Mouse (Mus musculus) ovary, postnatal 10 days (tissue): Measurements from ENCODE around the gene Cobll1.

ENCODE experiments used
- DNase-seq: peaks from one replicate; pipeline ENCODE4 v3.0.0; 2022; ENCODE audit warnings: low spot score

Gene Cobll1

DNA sequence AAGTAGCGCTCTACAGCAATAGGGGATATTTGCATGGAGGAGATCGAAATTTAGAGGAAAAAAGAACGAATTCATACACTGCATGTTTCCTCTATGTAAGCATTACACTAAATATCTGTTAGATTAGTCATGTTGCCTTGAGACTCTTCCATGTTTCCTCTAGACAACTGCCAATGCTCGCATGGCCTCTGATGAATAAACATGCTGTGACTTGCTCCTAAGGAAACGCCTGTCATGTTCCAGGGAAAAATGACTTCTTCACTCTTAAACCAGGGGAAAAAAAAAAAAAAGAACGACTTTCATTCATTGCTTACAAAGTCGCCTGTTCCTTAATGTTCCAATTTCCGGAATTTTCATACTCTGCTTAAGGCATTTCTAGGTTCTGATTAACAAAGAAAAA, 2.1 kb downstream of the Cobll1 start:
- DNase-seq: no peak

- no peak for DNase-seq
Measured at GRCm38 (mm10) chr2:65236644-65237043, 2.6 kb downstream of the Cobll1 start.

DNA sequence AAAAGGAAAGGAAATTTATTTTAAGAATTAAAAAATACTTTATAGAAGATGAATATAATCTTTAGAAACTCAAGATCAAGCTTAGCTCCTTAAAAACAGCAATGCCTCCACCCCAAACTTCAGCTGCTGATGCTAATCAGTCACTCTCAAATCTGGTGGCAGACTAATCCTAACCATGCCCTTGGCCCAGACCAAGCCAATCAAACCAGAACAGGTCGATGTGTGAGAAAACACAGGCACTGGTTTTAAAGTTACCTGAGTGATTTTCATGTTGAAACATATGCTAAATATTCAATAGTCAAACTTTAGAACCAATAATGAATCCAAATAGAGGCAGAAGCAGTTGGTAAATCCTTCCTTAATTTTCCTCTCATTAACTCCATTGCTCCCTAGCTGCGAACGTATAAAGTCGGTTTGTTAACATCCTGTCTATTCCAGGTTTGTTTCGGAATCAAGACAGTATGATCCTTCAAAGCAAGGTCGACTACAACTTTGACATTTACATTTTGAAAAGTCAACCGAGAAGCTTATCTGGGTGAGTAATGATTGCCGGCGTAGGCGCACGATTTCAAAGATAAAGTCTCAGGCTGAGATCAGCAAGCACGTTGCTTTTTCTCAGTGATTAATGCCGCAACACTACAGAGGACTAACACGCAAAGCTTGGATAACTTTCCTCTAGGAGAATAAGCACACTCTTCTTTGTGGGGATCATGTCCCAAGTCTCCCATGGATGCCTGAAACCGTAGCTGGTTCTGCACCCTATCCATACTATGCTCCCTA, 6.3 kb downstream of the Cobll1 start:
- DNase-seq: no peak

- no peak for DNase-seq
Measured at GRCm38 (mm10) chr2:65228426-65228825, 10.8 kb downstream of the Cobll1 start.

DNA sequence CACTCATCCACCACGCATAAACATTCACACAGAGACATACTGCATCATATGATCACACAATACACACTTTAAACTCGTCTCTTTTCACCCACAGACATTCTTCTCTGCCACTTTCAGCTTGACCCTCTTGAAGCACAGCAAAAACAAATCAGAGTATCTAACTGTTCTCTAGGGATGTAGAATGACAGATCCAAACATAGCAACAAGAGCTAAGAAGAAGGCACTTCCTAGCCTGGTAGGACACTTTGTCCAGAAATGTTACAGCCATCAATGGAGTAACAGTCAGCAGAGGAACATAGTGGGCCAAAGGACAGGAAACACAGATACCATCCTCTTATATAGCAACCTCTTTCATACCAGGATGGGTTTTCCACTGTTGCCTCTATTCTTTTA, 11.3 kb downstream of the Cobll1 start:
- no peak for DNase-seq

DNA sequence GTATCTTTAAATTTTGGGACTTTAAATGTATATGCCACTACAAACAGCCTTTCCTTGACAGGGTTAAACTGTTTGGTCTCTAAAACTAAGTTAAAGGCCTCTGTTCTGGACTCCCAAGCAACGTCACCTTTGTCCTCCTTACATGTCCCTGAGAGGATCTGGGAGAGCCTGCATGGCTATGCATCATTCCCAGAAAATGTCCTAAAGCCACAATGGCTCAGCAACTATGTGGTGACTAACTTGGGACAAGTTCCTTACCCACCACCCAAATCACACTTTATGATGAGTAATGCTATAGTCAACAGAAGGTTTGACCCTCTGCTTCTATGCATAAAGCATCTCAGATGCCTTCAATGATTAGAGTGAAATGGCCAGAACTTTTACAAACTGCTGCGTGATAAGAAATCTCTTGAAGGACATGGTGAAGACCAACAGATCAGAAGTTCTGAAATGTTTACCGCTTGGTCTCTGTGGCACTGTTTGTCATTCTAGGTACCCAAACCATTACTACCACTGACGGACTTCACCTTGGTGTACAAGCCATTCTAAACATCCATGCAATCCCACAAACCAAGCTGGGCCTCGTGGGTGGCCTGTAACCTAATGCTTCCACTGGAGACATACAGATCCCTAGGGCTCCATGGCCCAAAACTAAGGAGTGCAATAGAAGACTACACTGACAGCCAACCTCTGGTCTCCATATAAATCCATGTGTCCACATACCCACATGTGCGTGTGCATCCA, 11.9 kb downstream of the Cobll1 start:
- DNase-seq: no peak

DNA sequence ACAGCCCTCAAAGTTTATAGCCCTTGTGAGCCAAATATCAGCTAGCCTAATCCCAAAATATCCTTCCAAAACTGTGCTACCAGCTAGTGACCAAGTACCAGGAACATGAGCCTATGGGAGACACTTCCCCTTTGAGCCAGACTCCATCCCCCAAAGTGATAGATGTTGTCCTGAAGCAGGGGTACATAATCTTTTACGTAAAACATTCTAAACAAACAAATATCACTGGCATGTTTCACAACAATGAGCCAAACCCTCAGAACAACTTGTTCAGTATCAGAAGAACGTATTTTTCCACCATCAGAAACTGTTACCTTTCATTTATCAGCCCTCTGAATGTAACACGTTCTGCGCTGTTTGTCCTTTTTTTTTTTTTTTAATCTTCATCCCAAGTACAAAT, 12.7 kb downstream of the Cobll1 start:
- no peak for DNase-seq

DNA sequence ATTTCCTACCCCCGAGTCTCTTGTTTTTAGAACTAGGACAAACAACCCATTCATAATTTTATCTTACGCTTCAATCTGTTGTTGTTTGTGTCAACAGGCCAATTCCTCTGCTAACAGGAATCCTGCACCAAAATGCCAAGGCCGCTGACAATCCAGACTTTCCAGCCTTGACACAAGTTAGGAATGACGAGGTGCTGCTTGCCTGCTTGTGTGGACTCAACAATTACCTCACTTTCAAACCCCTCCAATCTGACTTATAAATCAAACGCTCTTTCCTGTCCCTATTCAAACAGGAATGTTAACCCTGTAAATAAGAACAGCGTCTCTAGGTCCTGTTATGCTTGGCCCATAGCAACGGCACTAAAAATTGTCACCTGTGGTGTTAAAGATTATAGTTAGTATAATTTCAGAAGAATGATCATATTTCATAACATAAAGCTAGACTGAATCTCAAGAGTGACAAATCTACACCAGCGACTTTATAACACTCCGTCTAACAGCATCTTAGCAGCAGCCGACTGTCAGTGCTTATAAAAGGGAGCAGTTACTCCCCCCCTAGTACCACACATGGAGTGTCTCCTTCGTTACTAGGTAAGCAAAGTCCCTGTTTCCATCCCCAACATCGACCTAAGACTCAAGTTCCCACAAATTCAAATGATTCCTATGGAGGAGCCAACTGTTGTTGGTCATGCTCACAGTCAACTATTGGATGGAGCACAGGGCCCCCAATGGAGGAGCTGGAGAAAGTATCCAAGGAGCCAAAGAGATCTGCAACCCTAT, 15.1 kb downstream of the Cobll1 start:
- DNase-seq: no peak

DNA sequence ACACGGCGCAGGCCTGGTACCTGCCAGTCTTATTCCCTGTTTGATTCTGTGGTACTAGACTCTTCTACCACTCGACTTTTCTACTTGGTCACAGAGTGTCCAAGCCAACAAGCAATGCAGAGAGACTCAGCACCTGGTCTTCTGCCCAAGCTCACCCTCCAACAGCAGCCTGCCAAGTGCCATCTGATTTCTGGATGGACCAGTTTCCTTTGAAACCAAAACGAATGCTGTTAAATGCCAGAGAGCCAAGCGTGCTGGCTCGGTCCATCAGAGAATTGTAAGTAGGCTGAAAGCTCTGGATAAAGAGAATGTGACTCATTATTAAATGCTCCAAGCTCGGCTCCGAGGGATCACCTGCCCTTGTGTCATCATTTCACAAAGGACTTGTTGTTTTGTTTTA, 16.2 kb downstream of the Cobll1 start:
- no peak for DNase-seq

- DNase-seq: no peak
Measured at GRCm38 (mm10) chr2:65221646-65222045, 17.6 kb downstream of the Cobll1 start.

DNA sequence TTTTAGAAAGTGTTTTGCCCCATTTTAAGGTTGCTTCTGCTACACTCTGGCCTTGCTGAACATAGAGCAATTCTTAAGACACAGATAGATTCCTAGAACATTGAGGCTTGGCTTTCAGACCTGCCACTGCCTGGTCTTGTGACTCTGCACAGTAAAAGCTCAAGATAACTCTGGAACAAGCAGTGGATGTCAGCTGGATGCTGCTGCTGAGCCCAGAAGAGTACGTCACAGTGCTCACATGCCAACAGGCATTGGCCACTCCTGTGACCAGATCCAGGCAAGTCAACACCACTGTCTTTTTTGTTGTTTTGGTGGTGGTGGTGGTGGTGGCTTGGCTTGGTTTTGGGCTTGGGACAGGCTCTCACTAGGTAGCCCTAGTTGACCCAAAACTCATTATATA, 18.6 kb downstream of the Cobll1 start:
- no peak for DNase-seq

- DNase-seq: no peak
Measured at GRCm38 (mm10) chr2:65219375-65220135, 19.6 kb downstream of the Cobll1 start.

GRCm38 (mm10) chr2:65218318-65218717, 20.9 kb downstream of the Cobll1 start:
- no peak for DNase-seq

GRCm38 (mm10) chr2:65217677-65218076, 21.5 kb downstream of the Cobll1 start:
- DNase-seq: no peak

DNA sequence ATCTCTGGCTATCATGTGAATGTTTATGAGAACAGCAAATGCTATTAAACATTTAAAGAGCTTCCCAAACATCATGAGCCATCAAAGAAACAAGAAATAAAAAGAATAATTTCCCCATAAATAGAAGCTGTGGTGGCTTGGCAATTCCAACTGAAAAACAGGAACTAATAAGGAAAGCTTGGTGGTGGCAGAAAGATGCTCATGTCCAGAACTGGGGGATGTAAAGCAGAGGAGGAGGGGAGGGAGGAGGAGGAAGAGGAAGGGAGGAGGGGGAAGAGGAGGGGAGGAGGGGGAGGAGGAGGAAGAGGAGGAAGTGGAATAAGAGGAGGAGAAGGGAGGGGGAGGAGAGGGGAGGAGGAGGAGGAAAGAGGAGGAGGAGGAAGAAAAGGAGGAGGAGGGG, 23.0 kb downstream of the Cobll1 start:
- DNase-seq: no peak

GRCm38 (mm10) chr2:65214556-65214955, 24.6 kb downstream of the Cobll1 start:
- DNase-seq: no peak

- no peak for DNase-seq
Measured at GRCm38 (mm10) chr2:65213675-65214074, 25.5 kb downstream of the Cobll1 start.

GRCm38 (mm10) chr2:65211620-65212019, 27.6 kb downstream of the Cobll1 start:
- DNase-seq: no peak

GRCm38 (mm10) chr2:65207750-65208149, 31.5 kb downstream of the Cobll1 start:
- no peak for DNase-seq

GRCm38 (mm10) chr2:65203699-65204098, 35.5 kb downstream of the Cobll1 start:
- no peak for DNase-seq

GRCm38 (mm10) chr2:65199706-65200105, 39.5 kb downstream of the Cobll1 start:
- no peak for DNase-seq

DNA sequence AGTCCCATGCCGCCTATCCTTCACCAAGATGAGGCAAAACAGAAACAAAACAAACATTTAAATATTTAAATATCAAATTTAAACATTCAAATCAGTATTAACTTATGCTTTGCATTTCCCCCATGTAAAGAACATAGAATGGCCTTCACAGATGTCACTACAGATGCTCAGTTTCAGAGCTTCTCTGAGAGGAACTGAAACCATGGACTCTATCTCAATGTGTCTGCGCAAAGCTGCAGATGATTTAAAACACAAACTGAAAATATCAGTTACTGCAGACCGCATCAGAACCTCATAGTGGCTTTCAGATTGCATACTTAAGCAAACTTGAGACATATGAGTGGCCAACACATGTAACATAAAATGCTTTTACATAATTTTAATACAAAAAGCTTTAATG, 40.6 kb downstream of the Cobll1 start:
- DNase-seq: no peak
